Mouse (Mus musculus) CH12.LX (cell line): ENCODE results near the gene Crtc3. TPM values are rescaled to one million over a fixed set of nuclear protein-coding genes. Genes with fewer than 3 reads are reported as not detected.

Experiments
- DNase-seq: peaks from one replicate; pipeline ENCODE4 v3.0.0-alpha.2; 2013; ENCODE audit errors: extremely low read depth
- H3K27ac ChIP-seq: 2 replicates; pipeline ENCODE4 v1.5.1; 2012; ENCODE audit warnings: low read depth, mild to moderate bottlenecking, control low read depth, moderate library complexity; ENCODE audit not compliant: insufficient read depth
- H3K27me3 ChIP-seq: replicated peaks from 2 replicates; pipeline ENCODE3; 2012; ENCODE audit warnings: inconsistent platforms
- H3K36me3 ChIP-seq, 2 experiments: replicated peaks in 1 of 2; 2 replicates each; pipeline versions ENCODE3 to v1.6.1; 2012; ENCODE audit warnings: inconsistent platforms in 1 of 2, low read length in 1 of 2, mild to moderate bottlenecking in 1 of 2, mixed read lengths in 1 of 2, moderate library complexity in 1 of 2; ENCODE audit not compliant: control insufficient read depth in 1 of 2, insufficient read depth in 1 of 2
- H3K4me1 ChIP-seq, 2 experiments: 2 replicates each; pipeline ENCODE4 v1.6.1; 2012; ENCODE audit warnings: inconsistent platforms in 1 of 2, moderate library complexity in 1 of 2; ENCODE audit not compliant: insufficient read depth in 2 of 2, control insufficient read depth in 1 of 2
- H3K4me2 ChIP-seq: 2 replicates; pipeline ENCODE4 v1.6.1; 2012; ENCODE audit warnings: low read depth, mild to moderate bottlenecking, control low read depth; ENCODE audit not compliant: poor library complexity, insufficient read depth, severe bottlenecking
- H3K4me3 ChIP-seq, 3 experiments: fragments of 150-350 bp in 1 of 3; sonication (generic) in 1 of 3; replicated peaks in 1 of 3; 2 replicates each; pipeline versions ENCODE3 to v1.5.1; 2011 to 2012; ENCODE audit warnings: low read depth in 2 of 3, low read length in 2 of 3, mild to moderate bottlenecking in 2 of 3, moderate library complexity in 2 of 3, control low read depth in 1 of 3, improper control_type of control experiment in 1 of 3, inconsistent platforms in 1 of 3, mixed read lengths in 1 of 3; ENCODE audit not compliant: poor library complexity in 1 of 3
- H3K79me2 ChIP-seq: replicated peaks from 2 replicates; pipeline ENCODE4 v1.6.1; 2012; ENCODE audit warnings: mild to moderate bottlenecking, moderate library complexity; ENCODE audit not compliant: control insufficient read depth, poor library complexity, insufficient read depth, severe bottlenecking; ENCODE audit errors: extremely low read depth
- H3K9ac ChIP-seq: 2 replicates; pipeline ENCODE4 v1.6.1; 2012; ENCODE audit warnings: low read depth, mild to moderate bottlenecking, control low read depth, moderate library complexity; ENCODE audit not compliant: insufficient read depth
- H3K9me3 ChIP-seq: replicated peaks from 2 replicates; pipeline ENCODE3; 2012; ENCODE audit warnings: low read length, inconsistent platforms, mixed read lengths
- CTCF ChIP-seq, 2 experiments: IDR thresholded peaks in 1 of 2; conservative IDR thresholded peaks in 1 of 2; 2 replicates each; pipeline ENCODE4 v1.5.1; 2011 to 2012; ENCODE audit warnings: low read depth in 2 of 2, low read length in 2 of 2, improper control_type of control experiment in 1 of 2, inconsistent platforms in 1 of 2, mild to moderate bottlenecking in 1 of 2, moderate library complexity in 1 of 2
- ELF1 ChIP-seq: IDR thresholded peaks from 2 replicates; pipeline ENCODE4 v1.6.1; 2014; ENCODE audit warnings: low read depth, mild to moderate bottlenecking, inconsistent platforms, low read length, improper control_type of control experiment
- HCFC1 ChIP-seq: IDR thresholded peaks from 2 replicates; pipeline ENCODE4 v1.6.1; 2012; ENCODE audit warnings: low read depth, mild to moderate bottlenecking, inconsistent platforms, low read length, improper control_type of control experiment
- JUN ChIP-seq: IDR thresholded peaks from 2 replicates; pipeline ENCODE4 v1.6.1; 2011; ENCODE audit warnings: low read depth, mild to moderate bottlenecking, low read length, improper control_type of control experiment, moderate library complexity; ENCODE audit not compliant: insufficient read depth
- MAZ ChIP-seq: IDR thresholded peaks from 2 replicates; pipeline ENCODE4 v1.6.1; 2012; ENCODE audit warnings: low read depth, mild to moderate bottlenecking, inconsistent platforms, low read length, improper control_type of control experiment, moderate library complexity
- MXI1 ChIP-seq: IDR thresholded peaks from 2 replicates; pipeline ENCODE4 v1.6.1; 2011; ENCODE audit warnings: mild to moderate bottlenecking, low read depth, low read length, improper control_type of control experiment
- MYC ChIP-seq: IDR thresholded peaks from 2 replicates; pipeline ENCODE4 v1.6.1; 2011; ENCODE audit warnings: low read depth, mild to moderate bottlenecking, improper control_type of control experiment, low read length
- NELFE ChIP-seq: IDR thresholded peaks from 2 replicates; pipeline ENCODE4 v1.6.1; 2011; ENCODE audit warnings: low read depth, low read length, improper control_type of control experiment
- RAD21 ChIP-seq: IDR thresholded peaks from 2 replicates; pipeline ENCODE4 v1.6.1; 2011; ENCODE audit warnings: low read depth, mild to moderate bottlenecking, low read length, improper control_type of control experiment, moderate library complexity
- RCOR1 ChIP-seq: conservative IDR thresholded peaks from 2 replicates; pipeline ENCODE4 v1.6.1; 2012; ENCODE audit warnings: low read depth, mild to moderate bottlenecking, inconsistent platforms, low read length, improper control_type of control experiment
- SIN3A ChIP-seq: IDR thresholded peaks from 2 replicates; pipeline ENCODE4 v1.6.1; 2012; ENCODE audit warnings: low read length, improper control_type of control experiment, inconsistent platforms
- SMC3 ChIP-seq: IDR thresholded peaks from 2 replicates; pipeline ENCODE4 v1.6.1; 2011; ENCODE audit warnings: low read depth, low read length, improper control_type of control experiment
- TBP ChIP-seq: conservative IDR thresholded peaks from 2 replicates; pipeline ENCODE4 v1.6.1; 2011; ENCODE audit warnings: low read depth, low read length, improper control_type of control experiment
- ZC3H11A ChIP-seq: IDR thresholded peaks from 2 replicates; pipeline ENCODE4 v1.6.1; 2012; ENCODE audit warnings: low read depth, mild to moderate bottlenecking, inconsistent platforms, low read length, improper control_type of control experiment
- ZMIZ1 ChIP-seq: IDR thresholded peaks from 2 replicates; pipeline ENCODE4 v1.6.1; 2012; ENCODE audit warnings: low read depth, mild to moderate bottlenecking, inconsistent platforms, low read length, improper control_type of control experiment
- dilution Hi-C: fragments of 300-500 bp; cut with MboI; formaldehyde crosslinking; loops from 2 replicates; pipeline ENCODE4 v1.14.3; 2020; ENCODE audit warnings: low sequenced_read_pairs; ENCODE audit not compliant: extremely low pct_unique_long_range_greater_than_20kb, extremely low pct_ligation_motif_present
- in situ Hi-C: fragments of 300-500 bp; cut with MboI; formaldehyde crosslinking; loops from 3 replicates; pipeline ENCODE4 v1.14.3; 2019; ENCODE audit warnings: low sequenced_read_pairs, low pct_ligation_motif_present, low pct_unique_long_range_greater_than_20kb, mixed read lengths
- polyA plus RNA-seq: library from polyadenylated mRNA; unstranded; fragments of >175 nt; gene quantifications from 2 replicates; pipeline ENCODE4 v1.2.1, GENCODE M21; 2012; ENCODE audit warnings: low read depth; ENCODE audit not compliant: insufficient read length
- total RNA-seq, 2 experiments: library from RNA; depleted of rRNA; stranded (reverse); fragments of 300-350 nt in 1 of 2; fragments of >200 nt in 1 of 2; gene quantifications; 2 replicates each; pipeline ENCODE4 v1.2.3; 2012 to 2014

Gene Crtc3
- total and polyA plus RNA-seq, 3 experiments: 1.2 to 9.1 (median 4.4) TPM

GRCm38 (mm10) chr7:80583981-80584380 lies 104.7 kb downstream of the Crtc3 start:
- Histone ChIP-seq H3K4me1 (peaks cover 8 to 21% of the 10 kb centered on the region in 2 experiments), H3K79me2 (no peaks in the 10 kb centered on the region), H3K4me2 (no peak overlapping the region), H3K36me3 (peaks cover 5 to 15% of the 10 kb centered on the region in 2 experiments), H3K27me3 (no peaks in the 10 kb centered on the region), H3K9me3 (no peaks in the 10 kb centered on the region), H3K27ac (no peak overlapping the region), H3K4me3 (no peak overlapping the region)
- in situ Hi-C loops: loop anchor here (5.0 to 25.0 kb wide), 2 partner anchors 197 to 447 kb away; partner anchors contain the start of gene Fes
- dilution Hi-C loops: no loop called here
- no peak for TF ChIP-seq MYC
- peak; percentile 92 for TF ChIP-seq SMC3
- peak; percentile 97 for TF ChIP-seq RAD21
- 0 out of 2 replicates have a peak, but pooled peaks have one; percentile 7 for TF ChIP-seq MXI1
- 0 out of 2 replicates have a peak, but pooled peaks have one; percentile 3 for TF ChIP-seq NELFE
- 0 out of 2 replicates have a peak, but pooled peaks have one; percentile 8 for TF ChIP-seq ZMIZ1
- peak; percentile 59 to 96 for TF ChIP-seq CTCF (conservative IDR thresholded peaks at IDR 0.05 in 1 of 2, IDR thresholded peaks at IDR 0.05 in 1 of 2; ENCODE audit: low read depth in 2 of 2, low read length in 2 of 2)
- peak; percentile 69 for TF ChIP-seq ZC3H11A
- no peak for TF ChIP-seq JUN
- TF ChIP-seq, all 38 proteins: peak for 7
- peak; percentile 64 for DNase-seq
- H3K9ac ChIP-seq: no peak overlapping the region

DNA sequence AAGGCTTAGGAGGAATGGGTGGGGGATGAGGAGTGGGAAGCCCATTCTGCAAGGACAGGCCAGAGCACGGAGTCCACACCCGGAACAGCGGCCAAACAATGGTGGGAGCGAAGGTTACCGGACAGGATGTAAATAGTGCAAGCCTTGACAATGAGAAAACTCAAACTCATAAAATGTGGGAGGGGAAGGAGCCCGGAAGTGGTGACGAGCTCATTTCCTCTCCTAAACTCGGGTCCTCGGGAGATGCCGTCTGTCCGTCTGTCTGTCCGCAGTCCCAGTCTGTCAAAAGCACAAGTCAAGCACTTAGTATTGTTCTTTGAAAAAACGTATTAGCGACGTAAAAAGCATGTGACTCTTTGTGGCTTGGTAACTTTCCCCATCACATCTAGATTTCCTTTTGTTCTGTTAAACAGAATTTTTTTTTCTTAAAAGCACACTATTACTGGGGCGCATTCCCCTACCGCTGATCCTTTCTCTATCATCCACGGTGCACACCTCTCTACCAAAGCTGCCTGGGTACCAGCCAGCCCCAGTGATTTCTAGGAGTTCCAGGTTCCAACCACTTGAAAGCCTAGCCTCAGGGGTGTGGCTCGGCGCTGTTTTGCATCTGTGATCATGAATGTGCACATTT lies 105.7 kb downstream of the Crtc3 start:
- DNase-seq: peak; percentile 32
- Histone ChIP-seq H3K9me3 (no peaks in the 10 kb centered on the region), H3K4me1 (peaks cover 8 to 21% of the 10 kb centered on the region in 2 experiments), H3K27ac (no peak overlapping the region), H3K27me3 (no peaks in the 10 kb centered on the region), H3K79me2 (no peaks in the 10 kb centered on the region), H3K4me2 (peak overlapping the region; percentile 93), H3K9ac (peak overlapping the region; percentile 37; the same call in 1 of the 2 replicates), H3K4me3 (peak overlapping the region; percentile 9 to 32 (median 28)), H3K36me3 (peaks cover 0 to 8% of the 10 kb centered on the region in 2 experiments)
- in situ Hi-C loops (loop anchor here (5.0 to 25.0 kb wide), 2 partner anchors 196 to 446 kb away; partner anchors contain the start of gene Fes), dilution Hi-C loops (no loop called here)
- TF ChIP-seq RCOR1 (no peak), MAZ (no peak), SIN3A (no peak), TBP (no peak), ELF1 (peak; percentile 50; the same call in 1 of the 2 replicates), JUN (no peak), HCFC1 (0 out of 2 replicates have a peak, but pooled peaks have one; percentile 5)
